Mouse (Mus musculus): ENCODE measurements around the gene Tspan17. TPM values are rescaled to one million over a fixed set of nuclear protein-coding genes. Genes with fewer than 3 reads are reported as not detected.

Tspan17 gene
- 3.1 and 5.8 TPM in 2 replicates for polyA plus RNA-seq (2016; fragmentation: Nextera tagmentation; extraction: Ambion mirVana)

DNA sequence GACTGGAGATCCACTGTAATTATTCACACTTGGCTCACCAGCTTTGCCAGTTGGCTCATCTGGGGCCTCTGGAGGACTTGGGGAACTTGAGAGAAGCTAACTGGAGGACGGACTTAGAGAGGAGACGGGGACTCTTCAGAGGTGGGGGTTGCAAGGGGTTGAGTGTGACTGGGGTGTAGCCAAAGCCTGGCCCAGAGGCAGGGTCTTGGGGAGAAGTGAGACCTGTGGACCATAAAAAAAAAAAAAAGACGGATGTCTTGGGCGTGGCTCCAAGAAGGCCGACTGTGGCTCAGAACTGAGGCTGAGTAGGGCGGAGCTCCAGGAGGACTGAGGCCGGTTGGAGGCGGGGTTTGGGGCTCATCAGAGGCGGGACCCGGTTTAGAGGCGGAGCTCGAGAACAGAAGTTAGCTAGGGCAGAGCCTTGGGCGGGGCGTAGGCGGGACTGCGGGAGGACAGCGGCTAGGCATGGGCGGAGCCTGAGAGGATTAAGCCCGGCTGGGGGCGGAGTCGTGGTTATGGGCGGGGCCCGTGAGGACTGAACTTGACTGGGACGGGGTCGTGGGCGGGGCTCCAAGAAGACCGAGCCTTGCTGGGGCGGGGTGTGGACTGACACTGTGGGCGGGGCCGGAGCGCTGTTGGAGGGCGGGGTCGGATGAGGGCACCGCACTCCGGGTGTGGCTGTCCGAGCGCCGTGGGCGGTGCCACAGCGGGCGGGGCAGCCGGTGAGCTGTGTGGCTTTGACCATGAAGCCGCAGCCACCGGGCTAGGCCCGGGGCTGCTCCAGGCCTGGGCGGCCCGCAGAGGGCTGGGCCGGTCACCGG is at the start of gene Tspan17:
Tspan17 (plus strand) TSS at position 638 of the 821 bp plus-strand sequence.
- peaks cover 45% of the 10 kb centered on the region for H3K27me3 ChIP-seq (replicated peaks)
- no peak within 1 kb of the TSS for H3K27ac ChIP-seq (ENCODE audit: poor library complexity, severe bottlenecking)

DNA sequence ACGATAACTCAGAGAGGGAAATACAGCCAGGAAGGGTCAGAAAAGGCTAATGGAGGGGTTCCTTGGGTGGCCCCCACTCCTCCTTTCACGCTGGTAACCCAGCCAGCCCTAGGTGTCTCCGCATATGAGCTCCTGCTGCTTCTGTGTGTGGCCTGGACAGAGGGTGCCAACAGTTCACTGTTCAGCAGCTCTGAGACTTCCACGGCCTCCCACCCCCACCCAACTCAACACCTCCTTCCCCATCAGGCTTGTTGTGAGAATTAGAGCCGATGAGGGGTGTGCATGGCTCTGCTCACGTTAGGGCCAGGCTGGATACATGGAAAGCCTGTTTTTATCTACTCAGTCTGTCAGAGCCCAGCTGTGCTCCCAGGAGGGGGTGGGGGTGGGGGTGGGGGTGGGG is 43.1 kb upstream of the Tspan17 start:
- WGBS, result 22% methylated on average over 6 of the region's 6 CpGs
- Histone ChIP-seq H3K36me3 (no peaks in the 10 kb centered on the region), H3K27ac (ENCODE audit: poor library complexity, severe bottlenecking) (no peak overlapping the region), H3K4me3 (no peak overlapping the region), H3K9me3 (replicated peaks) (no peaks in the 10 kb centered on the region), H3K4me2 (no peak overlapping the region), H3K27me3 (replicated peaks) (peaks cover 81% of the 10 kb centered on the region), H3K4me1 (replicated peaks) (peaks cover 15% of the 10 kb centered on the region; the same call in 1 of the 2 replicates), H3K9ac (no peak overlapping the region)
- ATAC-seq (ENCODE audit: insufficient number of reproducible peaks, low FRiP score), result no peak

More for the DNA sequence above, at the start of gene Tspan17:
- H3K9ac ChIP-seq, result peak within 1 kb of the TSS; percentile 28
- H3K36me3 ChIP-seq, result no peaks in the 10 kb centered on the region
- peaks cover 9% of the 10 kb centered on the region for H3K4me1 ChIP-seq (replicated peaks)
- ATAC-seq (ENCODE audit: insufficient number of reproducible peaks, low FRiP score), result peak; percentile 87
- H3K4me3 ChIP-seq, result peak within 1 kb of the TSS; percentile 55
- 3% methylated on average over 47 of the region's 49 CpGs for WGBS
- peak within 1 kb of the TSS; percentile 94 for H3K4me2 ChIP-seq
- H3K9me3 ChIP-seq (replicated peaks), result no peaks in the 10 kb centered on the region

DNA sequence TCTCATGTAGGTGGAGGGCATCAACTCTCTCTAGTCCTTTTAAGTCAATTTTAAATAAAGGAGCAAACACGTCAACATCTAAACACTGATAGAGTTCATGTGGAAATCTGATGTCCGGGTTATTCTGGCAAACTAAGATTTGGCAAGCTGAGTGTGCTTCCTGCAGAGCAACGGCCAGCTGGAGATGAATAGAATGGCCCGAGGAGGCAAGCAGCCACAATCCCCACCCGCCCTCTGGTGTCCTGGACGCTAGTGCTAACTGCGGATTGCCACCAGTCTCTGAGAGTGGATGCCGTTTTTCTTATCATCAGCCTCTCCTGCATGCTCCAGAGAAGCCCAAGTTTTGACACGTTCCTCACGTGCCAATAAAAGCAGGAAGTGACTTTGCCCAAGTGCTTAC is 42.3 kb upstream of the Tspan17 start:
- Histone ChIP-seq H3K4me2 (no peak overlapping the region), H3K4me3 (no peak overlapping the region), H3K36me3 (no peaks in the 10 kb centered on the region), H3K27ac (ENCODE audit: poor library complexity, severe bottlenecking) (no peak overlapping the region), H3K9ac (no peak overlapping the region), H3K4me1 (replicated peaks) (peaks cover 15% of the 10 kb centered on the region; the same call in 1 of the 2 replicates), H3K27me3 (replicated peaks) (peaks cover 83% of the 10 kb centered on the region), H3K9me3 (replicated peaks) (no peaks in the 10 kb centered on the region)
- no peak for ATAC-seq (ENCODE audit: insufficient number of reproducible peaks, low FRiP score)
- WGBS, result 31% methylated on average over 10 of the region's 10 CpGs

DNA sequence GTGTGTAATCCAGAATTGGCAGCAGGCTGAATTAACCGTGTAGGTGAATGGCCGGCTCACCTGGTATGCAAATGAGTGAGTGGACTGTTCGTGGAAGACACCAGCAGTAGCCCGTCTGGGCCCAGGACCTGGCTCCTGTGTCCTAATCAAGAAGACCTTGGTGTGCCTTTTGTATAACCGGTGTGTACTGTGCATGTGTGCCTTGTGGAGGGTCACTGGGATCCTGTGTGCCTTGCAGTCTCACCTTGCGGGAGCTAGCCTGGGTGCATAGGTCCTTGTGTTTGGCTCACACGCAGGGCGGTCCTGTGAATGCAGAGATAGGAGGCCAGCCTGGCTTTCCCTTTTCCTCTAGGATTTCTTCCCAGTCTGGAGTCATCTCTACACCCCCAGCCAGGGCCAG is 41.0 kb upstream of the Tspan17 start:
- no peaks in the 10 kb centered on the region for H3K36me3 ChIP-seq
- H3K4me3 ChIP-seq, result no peak overlapping the region
- no peaks in the 10 kb centered on the region for H3K9me3 ChIP-seq (replicated peaks)
- peaks cover 15% of the 10 kb centered on the region; the same call in 1 of the 2 replicates for H3K4me1 ChIP-seq (replicated peaks)
- no peak for ATAC-seq (ENCODE audit: insufficient number of reproducible peaks, low FRiP score)
- no peak overlapping the region for H3K27ac ChIP-seq (ENCODE audit: poor library complexity, severe bottlenecking)
- H3K27me3 ChIP-seq (replicated peaks), result peaks cover 90% of the 10 kb centered on the region
- H3K9ac ChIP-seq, result no peak overlapping the region
- H3K4me2 ChIP-seq, result no peak overlapping the region
- WGBS, result 74% methylated on average over 8 of the region's 8 CpGs

DNA sequence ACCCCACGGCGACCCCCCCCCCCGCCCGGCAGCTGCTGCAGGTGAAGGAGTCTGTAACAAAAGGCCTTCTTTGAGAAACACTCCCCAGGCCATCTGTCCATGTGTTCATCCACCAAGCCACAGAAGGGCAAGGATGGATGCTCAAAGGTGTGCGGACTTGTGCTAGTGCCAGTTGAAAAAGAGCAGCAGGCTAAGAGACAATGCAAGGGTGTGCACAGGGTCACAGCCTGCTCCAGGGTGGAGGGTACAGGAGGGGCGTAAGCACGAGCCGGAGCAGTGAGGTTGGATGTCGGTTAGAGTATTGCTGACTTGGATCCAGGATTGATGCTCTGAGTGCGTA is 40.5 kb upstream of the Tspan17 start:
- Histone ChIP-seq H3K4me2 (peak overlapping the region; percentile 89), H3K4me3 (no peak overlapping the region), H3K4me1 (replicated peaks) (peaks cover 15% of the 10 kb centered on the region; the same call in 1 of the 2 replicates), H3K27me3 (replicated peaks) (peaks cover 95% of the 10 kb centered on the region), H3K9me3 (replicated peaks) (no peaks in the 10 kb centered on the region), H3K9ac (no peak overlapping the region), H3K27ac (ENCODE audit: poor library complexity, severe bottlenecking) (no peak overlapping the region), H3K36me3 (no peaks in the 10 kb centered on the region)
- ATAC-seq (ENCODE audit: insufficient number of reproducible peaks, low FRiP score), result no peak
- whole genome bisulfite sequencing, result 53% methylated on average over 10 of the region's 10 CpGs

DNA sequence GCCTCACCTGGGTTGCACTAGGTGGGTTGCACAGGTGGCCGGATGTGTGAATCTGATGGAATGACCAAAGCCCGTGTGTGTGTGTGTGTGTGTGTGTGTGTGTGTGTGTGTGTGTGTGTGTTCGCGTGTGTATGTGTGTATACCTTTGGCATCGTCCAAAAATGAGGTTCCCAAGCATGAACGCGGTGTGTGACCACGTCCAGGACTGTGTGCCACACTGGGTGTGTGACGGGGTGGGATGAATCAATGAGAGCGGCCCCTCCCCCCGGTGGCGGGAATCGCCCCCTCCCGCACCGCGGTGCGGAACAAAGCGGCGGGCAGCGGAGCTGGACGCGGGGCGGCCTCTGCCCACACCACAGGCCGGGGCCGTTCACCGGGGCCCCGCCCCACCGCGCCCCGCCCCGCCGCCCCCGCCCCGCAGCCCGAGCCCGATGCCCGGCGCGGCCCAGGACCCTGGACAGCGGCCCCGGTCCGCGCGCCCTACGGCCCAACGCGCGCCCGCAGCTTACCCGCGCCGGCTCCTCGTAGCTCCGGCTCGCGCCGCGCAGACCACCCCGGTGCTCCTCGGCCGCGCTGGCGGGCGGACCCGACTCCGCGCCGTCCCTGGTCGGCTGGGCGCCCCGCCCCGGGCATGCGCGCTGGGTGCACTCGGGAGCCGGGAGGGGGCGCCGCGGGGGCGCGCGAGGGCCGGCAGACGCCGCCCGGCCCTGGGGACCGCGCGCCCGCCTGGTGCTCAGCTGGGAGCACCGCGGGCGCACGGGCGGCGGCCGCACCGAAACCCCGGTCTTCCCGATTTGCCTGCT is 39.9 kb upstream of the Tspan17 start:
- Histone ChIP-seq H3K4me3 (peak overlapping the region; percentile 62), H3K4me1 (replicated peaks) (peaks cover 15% of the 10 kb centered on the region; the same call in 1 of the 2 replicates), H3K9ac (0 out of 2 replicates have a peak overlapping the region, but pooled peaks have one; percentile 55), H3K9me3 (replicated peaks) (no peaks in the 10 kb centered on the region), H3K4me2 (peak overlapping the region; percentile 89), H3K27ac (ENCODE audit: poor library complexity, severe bottlenecking) (no peak overlapping the region), H3K36me3 (no peaks in the 10 kb centered on the region), H3K27me3 (replicated peaks) (peaks cover 98% of the 10 kb centered on the region)
- ATAC-seq (ENCODE audit: insufficient number of reproducible peaks, low FRiP score), result peak; percentile 68
- WGBS, result 3% methylated on average over 69 of the region's 100 CpGs

DNA sequence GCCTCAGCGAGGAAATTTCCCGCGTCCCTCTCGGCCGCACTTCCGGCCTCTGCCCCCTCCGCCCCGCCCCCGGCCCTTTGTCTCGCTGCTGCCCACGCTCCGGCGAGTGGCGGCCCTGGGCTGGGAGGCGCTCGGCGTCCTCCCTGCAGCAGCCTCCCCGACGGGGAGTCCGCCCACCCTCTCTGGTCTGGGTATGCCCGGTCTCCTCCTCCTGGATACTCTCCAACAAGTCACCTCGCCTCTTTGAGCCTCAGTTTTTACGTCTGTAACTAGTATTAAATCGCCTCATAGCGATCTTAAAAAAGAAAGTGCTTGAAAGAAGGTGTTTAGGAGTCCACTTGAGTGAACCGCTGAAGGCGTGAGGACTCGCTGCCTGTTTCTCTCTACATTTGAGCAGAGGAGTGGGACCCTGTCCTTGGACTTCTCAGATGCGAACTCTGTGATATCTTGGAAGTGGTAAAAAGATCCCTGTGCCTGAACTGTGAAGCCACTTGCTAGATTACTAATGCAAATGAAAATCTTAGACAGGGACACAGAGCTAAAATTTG is 39.2 kb upstream of the Tspan17 start, which contains the start of gene Gprin1:
Gprin1 (minus strand) TSS at position 11 of the 548 bp plus-strand sequence.
- no peak within 1 kb of the TSS for H3K27ac ChIP-seq (ENCODE audit: poor library complexity, severe bottlenecking)
- H3K36me3 ChIP-seq, result no peaks in the 10 kb centered on the region
- 1% methylated on average over 29 of the region's 29 CpGs for WGBS
- H3K4me1 ChIP-seq (replicated peaks), result peaks cover 15% of the 10 kb centered on the region; the same call in 1 of the 2 replicates
- peaks cover 96% of the 10 kb centered on the region for H3K27me3 ChIP-seq (replicated peaks)
- H3K4me3 ChIP-seq, result peak within 1 kb of the TSS; percentile 62
- no peaks in the 10 kb centered on the region for H3K9me3 ChIP-seq (replicated peaks)
- no peak for ATAC-seq (ENCODE audit: insufficient number of reproducible peaks, low FRiP score)
- H3K9ac ChIP-seq, result 0 out of 2 replicates have a peak within 1 kb of the TSS, but pooled peaks have one; percentile 55
- H3K4me2 ChIP-seq, result peak within 1 kb of the TSS; percentile 89

DNA sequence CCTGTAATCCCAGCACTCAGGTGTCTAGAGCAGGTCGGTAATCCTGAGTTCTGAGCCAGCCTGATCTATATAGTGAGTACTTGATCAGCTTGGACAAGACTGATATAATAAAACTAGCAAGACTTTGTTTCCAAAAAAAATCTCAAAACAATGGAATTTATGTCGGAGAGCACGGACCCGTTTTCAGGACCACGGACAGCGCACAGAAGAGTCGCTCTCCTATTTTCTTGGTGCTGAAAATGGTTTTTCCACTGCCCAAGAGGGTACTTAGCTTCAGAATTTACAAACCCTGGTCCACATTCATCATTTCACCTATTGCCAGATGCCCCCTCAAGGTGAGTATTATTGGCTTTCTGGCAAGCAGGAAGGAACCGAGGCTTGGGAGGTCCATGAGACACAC is 38.5 kb upstream of the Tspan17 start:
- Histone ChIP-seq H3K27ac (ENCODE audit: poor library complexity, severe bottlenecking) (no peak overlapping the region), H3K4me1 (replicated peaks) (peaks cover 15% of the 10 kb centered on the region; the same call in 1 of the 2 replicates), H3K9me3 (replicated peaks) (no peaks in the 10 kb centered on the region), H3K36me3 (no peaks in the 10 kb centered on the region), H3K4me2 (no peak overlapping the region), H3K4me3 (no peak overlapping the region), H3K9ac (no peak overlapping the region), H3K27me3 (replicated peaks) (peaks cover 97% of the 10 kb centered on the region)
- 2% methylated on average over 8 of the region's 8 CpGs for WGBS
- no peak for ATAC-seq (ENCODE audit: insufficient number of reproducible peaks, low FRiP score)

DNA sequence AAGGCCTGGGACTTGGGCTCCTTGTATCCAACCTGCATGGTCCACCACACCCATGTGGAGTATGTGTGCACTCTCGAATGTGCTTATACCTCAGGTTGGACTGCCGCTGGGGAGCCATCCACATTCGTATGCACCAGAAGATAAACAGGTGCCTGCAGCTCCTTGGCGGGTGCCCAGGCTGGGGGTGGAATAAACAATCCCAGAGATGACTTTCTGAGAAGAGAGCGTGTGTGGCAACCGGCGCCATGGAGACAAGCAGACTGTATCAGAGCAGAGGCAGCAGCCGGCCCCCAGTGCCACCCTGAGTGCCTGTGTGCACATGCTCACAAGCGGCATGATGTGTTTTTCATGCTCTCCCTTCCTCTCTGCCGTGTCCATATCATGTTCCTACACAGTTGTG is 36.5 kb upstream of the Tspan17 start:
- peaks cover 13% of the 10 kb centered on the region for H3K4me1 ChIP-seq (replicated peaks)
- no peak overlapping the region for H3K4me2 ChIP-seq
- H3K27me3 ChIP-seq (replicated peaks), result peaks cover 96% of the 10 kb centered on the region
- H3K9ac ChIP-seq, result no peak overlapping the region
- H3K27ac ChIP-seq (ENCODE audit: poor library complexity, severe bottlenecking), result no peak overlapping the region
- ATAC-seq (ENCODE audit: insufficient number of reproducible peaks, low FRiP score), result no peak
- no peaks in the 10 kb centered on the region for H3K36me3 ChIP-seq
- no peak overlapping the region for H3K4me3 ChIP-seq
- 55% methylated on average over 10 of the region's 10 CpGs for WGBS
- H3K9me3 ChIP-seq (replicated peaks), result no peaks in the 10 kb centered on the region

DNA sequence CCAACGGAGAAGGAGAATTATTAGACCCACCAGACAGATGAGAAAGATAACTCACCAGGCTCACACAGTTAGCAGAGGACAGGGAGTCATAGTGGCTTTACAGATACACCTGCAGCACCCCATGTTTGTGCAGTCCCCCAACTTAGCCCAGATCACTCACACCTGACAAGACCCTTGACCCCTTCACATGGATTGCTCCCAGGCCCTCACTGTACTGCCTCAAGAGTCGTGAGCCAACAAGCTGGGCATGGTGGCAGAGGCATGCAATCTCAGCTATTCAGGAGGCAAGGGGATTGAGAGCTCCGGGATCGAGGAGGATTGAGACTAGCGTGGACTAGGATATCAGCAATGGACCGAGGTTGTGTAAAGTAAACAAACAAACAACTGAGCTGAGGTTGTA is 35.4 kb upstream of the Tspan17 start:
- Histone ChIP-seq H3K27ac (ENCODE audit: poor library complexity, severe bottlenecking) (no peak overlapping the region), H3K9me3 (replicated peaks) (no peaks in the 10 kb centered on the region), H3K4me1 (replicated peaks) (peaks cover 20% of the 10 kb centered on the region), H3K4me3 (no peak overlapping the region), H3K27me3 (replicated peaks) (peaks cover 89% of the 10 kb centered on the region), H3K4me2 (no peak overlapping the region), H3K9ac (no peak overlapping the region), H3K36me3 (no peaks in the 10 kb centered on the region)
- no peak for ATAC-seq (ENCODE audit: insufficient number of reproducible peaks, low FRiP score)
- 46% methylated on average over 6 of the region's 6 CpGs for WGBS
